Mouse (Mus musculus): Measurements from ENCODE around the gene Prame.
"Not testable (repeated sequence)": the region's sequence is repeated elsewhere in the genome, so short reads cannot be mapped to it uniquely, and the experiment has no call there.

Prame gene

GRCm38 (mm10) chrX:135627605-135628004 lies at the start of gene Prame:
Gene Prame, minus strand, starts transcription at chrX:135627705.
- no peak for DNase-seq (ENCODE audit: low read depth)

GRCm38 (mm10) chrX:135652173-135652772 lies 24.8 kb upstream of the Prame start:
- peak; percentile 26 for DNase-seq (ENCODE audit: low read depth)

- peak; percentile 3 for DNase-seq (ENCODE audit: low read depth)
Observed at GRCm38 (mm10) chrX:135601298-135602029, 26.0 kb downstream of the Prame start.

- no peak for DNase-seq (ENCODE audit: low read depth)
Observed at GRCm38 (mm10) chrX:135598677-135599076, 28.8 kb downstream of the Prame start, which contains the start of gene Nxf7. Gene Nxf7, minus strand, starts transcription at chrX:135598777.

GRCm38 (mm10) chrX:135598096-135598495 lies 29.4 kb downstream of the Prame start:
- no peak for DNase-seq (ENCODE audit: low read depth)

GRCm38 (mm10) chrX:135576412-135576811 lies 51.1 kb downstream of the Prame start:
- no peak for DNase-seq (ENCODE audit: low read depth)

GRCm38 (mm10) chrX:135574958-135575628 lies 52.4 kb downstream of the Prame start:
- DNase-seq (ENCODE audit: low read depth) = not testable (repeated sequence)

- not testable (repeated sequence) for DNase-seq (ENCODE audit: low read depth)
Observed at GRCm38 (mm10) chrX:135574261-135574957, 53.1 kb downstream of the Prame start.

GRCm38 (mm10) chrX:135569467-135569866 lies 58.0 kb downstream of the Prame start:
- peak; percentile 31 for DNase-seq (ENCODE audit: low read depth)

GRCm38 (mm10) chrX:135564934-135565333 lies 62.6 kb downstream of the Prame start:
- not testable (repeated sequence) for DNase-seq (ENCODE audit: low read depth)

All from c-Kit-positive CD71-negative TER-119-negative erythroid progenitor cells, embryonic 14.5 days (primary cell).